In the genomic region with DNA sequence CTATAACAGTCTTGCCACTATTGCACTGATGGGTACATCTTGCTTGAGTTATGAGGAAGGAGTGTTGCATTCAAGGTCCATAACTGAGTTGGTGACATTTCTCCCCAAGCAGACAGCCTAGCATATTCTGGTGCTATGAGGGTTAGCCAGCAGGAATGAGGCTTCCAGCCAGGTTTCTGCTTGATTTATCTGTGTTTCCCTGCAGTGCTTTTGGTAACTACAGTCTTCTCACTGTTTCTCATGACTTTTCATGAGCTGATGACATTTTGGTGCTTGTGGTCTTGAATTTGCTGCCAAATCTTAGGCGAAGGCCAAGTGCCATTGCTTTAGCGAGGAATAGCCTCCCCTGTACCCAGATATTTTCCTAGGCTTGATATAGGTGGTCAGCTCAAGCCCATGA, we compare ENCODE assay signal across 14 mouse cellular contexts.
"Had no signal": no experiment of that assay in that cellular context is flagged by ENCODE, and none has a peak within 500 bp of the region (broad histone marks: within the 10 kb centered on the region; RNA-seq: fewer than 3 reads in every experiment).

No protein-coding gene starts in this region.

- ATAC-seq: midbrain, embryonic 16.5 days had no signal

- DNase-seq: lung, adult 18-20 months; lung, embryonic 14.5 days; lung, postnatal 14 days; lung, postnatal 4 days; midbrain, embryonic 14.5 days; retina, postnatal 1 day; right cerebral cortex, adult 18-20 months; right cerebral cortex, postnatal 25 days; right cerebral cortex, postnatal 4 days; spleen, adult 18-20 months; thymus, adult 18-20 months; thymus, postnatal 14 days; thymus, postnatal 36 days had no signal
